Mouse (Mus musculus) heart, embryonic 10.5 days (tissue): Measurements from ENCODE around the gene Mageb1. TPM values are rescaled to one million over a fixed set of nuclear protein-coding genes. Genes with fewer than 3 reads are reported as not detected.
"Not testable (repeated sequence)": the region's sequence is repeated elsewhere in the genome, so short reads cannot be mapped to it uniquely, and the experiment has no call there.

ENCODE experiments used
- DNase-seq: peaks from one replicate; pipeline ENCODE4 v3.0.0-alpha.2; 2017; ENCODE audit warnings: low spot score
- H3K27ac ChIP-seq: fragments of 300-500 bp; sonication (generic); 2 replicates; pipeline ENCODE4 v1.5.1; 2016; ENCODE audit warnings: mild to moderate bottlenecking
- H3K27me3 ChIP-seq: fragments of 300-500 bp; sonication (generic); 2 replicates; pipeline ENCODE4 v1.6.1; 2016; ENCODE audit warnings: mild to moderate bottlenecking; ENCODE audit not compliant: poor library complexity, insufficient read depth, severe bottlenecking
- H3K36me3 ChIP-seq: fragments of 300-500 bp; sonication (generic); 2 replicates; pipeline ENCODE4 v1.6.1; 2016; ENCODE audit warnings: mild to moderate bottlenecking, moderate library complexity
- H3K4me1 ChIP-seq: fragments of 300-500 bp; sonication (generic); 2 replicates; pipeline ENCODE4 v1.6.1; 2016; ENCODE audit warnings: mild to moderate bottlenecking
- H3K4me3 ChIP-seq: fragments of 300-500 bp; sonication (generic); 2 replicates; pipeline ENCODE4 v1.5.1; 2016; ENCODE audit warnings: mild to moderate bottlenecking, moderate library complexity
- H3K9me3 ChIP-seq: fragments of 300-500 bp; sonication (generic); 2 replicates; pipeline ENCODE4 v1.6.1; 2016; ENCODE audit warnings: mild to moderate bottlenecking, moderate library complexity
- WGBS: fragments of 180-500 bp; shearing (Covaris S2); methylation state at CpG from one replicate; pipeline ENCODE4 v1.1.7; 2016; 5-methylcytosine and 5-hydroxymethylcytosine counted together
- polyA plus RNA-seq: library from polyadenylated mRNA; unstranded; fragments of >200 nt; fragmentation: Nextera tagmentation; extraction: Ambion mirVana; gene quantifications from 2 replicates; pipeline ENCODE4 v1.2.1, GENCODE M21; 2016

The Mageb1 gene
- not detected in 2 replicates for polyA plus RNA-seq

GRCm38 (mm10) chrX:92016233-92016632, at the start of gene Mageb1:
TSS of gene Mageb1 (minus strand) at chrX:92016333.
- not testable (repeated sequence) for H3K27me3 ChIP-seq, DNase-seq, H3K4me3 ChIP-seq, H3K36me3 ChIP-seq, H3K4me1 ChIP-seq, H3K27ac ChIP-seq, H3K9me3 ChIP-seq
- 25% methylated on average over 1 of the region's 1 CpGs for WGBS

Other genes with a start within 250 kb of the Mageb1 start
- gene Mageb5, start 233.3 kb downstream of the Mageb1 start, polyA plus RNA-seq = not detected in 2 replicates